Mouse (Mus musculus): ENCODE results near the gene Mgll. TPM values are rescaled to one million over a fixed set of nuclear protein-coding genes. Genes with fewer than 3 reads are reported as not detected.

The Mgll gene
- total RNA-seq, 2 experiments from 2014 or later, result 197 to 247 TPM

- DNase-seq (ENCODE audit: low spot score in 2 of 2), result peak in 1 of 2 experiments; percentile 46
These were observed 118.5 kb downstream of the Mgll start for GRCm38 (mm10) chr6:88842731-88843151.

GRCm38 (mm10) chr6:88843241-88843640, 119.0 kb downstream of the Mgll start:
- DNase-seq (ENCODE audit: low spot score in 2 of 2), result no peak

DNA sequence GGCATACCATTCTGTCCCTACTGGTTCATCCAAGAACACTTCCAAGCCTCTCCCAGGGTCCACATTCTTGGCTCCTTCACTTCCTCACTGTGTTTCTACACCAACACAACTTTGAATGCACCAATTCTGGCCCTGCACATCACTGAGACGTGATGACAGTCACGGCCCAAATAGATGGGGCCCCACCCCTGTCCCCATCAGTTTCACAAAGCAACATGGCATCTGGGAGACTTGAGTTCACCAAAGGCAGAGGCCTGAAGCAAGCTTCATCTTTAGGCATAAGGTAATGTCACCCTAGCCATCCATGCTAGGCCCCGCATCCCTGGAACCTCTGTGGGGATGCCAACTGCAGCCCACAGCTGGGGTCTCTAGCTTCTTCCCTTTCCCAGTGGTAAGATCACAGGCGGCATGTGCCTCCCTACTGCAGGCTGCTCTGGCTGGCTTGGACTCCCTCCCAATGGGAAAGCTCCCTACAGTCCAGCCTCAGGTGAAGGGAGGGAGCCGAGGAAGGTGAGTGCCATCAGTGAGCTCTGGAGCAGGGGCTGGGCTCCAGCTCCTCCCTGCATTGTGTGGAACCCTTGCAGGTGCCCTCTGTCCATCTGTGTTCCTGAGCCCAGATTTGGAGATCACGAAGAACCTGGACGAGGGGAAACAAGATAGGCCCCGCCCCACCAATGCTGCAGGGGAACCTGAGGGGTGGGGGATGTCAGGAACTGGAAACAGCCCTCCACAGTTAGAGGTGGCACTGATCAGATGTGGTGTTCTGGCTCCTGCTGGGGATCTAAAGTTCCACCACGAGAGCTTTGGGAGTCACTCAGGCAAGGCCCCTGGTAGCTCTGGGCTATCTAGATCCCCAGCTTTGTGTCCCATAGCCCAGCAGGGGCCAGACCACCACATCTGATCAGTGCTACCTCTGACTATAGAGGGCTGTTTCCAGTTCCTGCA, 119.8 kb downstream of the Mgll start:
- DNase-seq (ENCODE audit: low spot score in 2 of 2), result no peak

DNA sequence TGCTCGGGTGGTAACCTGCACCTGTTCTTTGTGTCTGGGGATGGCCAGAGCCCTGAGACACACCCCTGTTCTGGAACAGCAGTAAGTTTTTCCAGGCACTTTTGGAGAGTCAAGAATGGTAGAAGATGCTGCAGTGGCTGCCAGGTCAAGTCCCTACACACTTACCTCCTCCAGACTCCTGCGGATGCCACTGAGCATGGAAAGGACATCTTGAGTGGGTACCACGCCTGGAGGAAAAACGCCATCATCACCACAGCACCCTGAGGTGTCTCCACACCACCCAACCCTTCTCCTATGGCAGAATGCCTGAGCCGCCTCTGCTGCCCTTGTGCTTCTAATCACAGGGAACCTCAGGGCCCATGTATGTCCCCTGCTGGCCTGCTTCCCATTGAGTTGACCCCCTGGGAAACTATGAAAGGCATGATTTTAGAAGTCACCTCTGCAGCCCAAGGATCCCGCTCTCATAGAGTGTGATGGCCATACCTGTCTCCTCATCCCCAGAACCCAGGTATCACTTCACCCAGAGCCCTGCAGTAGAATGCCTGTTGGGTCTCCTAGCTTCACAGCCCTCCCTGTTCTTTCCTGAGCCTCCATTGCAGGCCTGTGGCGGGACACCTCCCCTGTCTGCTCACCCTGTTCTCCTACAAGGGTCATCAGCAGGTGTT, 120.8 kb downstream of the Mgll start:
- no peak for DNase-seq (ENCODE audit: low spot score in 2 of 2)

- DNase-seq (ENCODE audit: low spot score in 2 of 2), result no peak
These were observed 123.4 kb downstream of the Mgll start for GRCm38 (mm10) chr6:88847571-88847970.

- DNase-seq (ENCODE audit: low spot score in 2 of 2), result no peak
These were observed 125.1 kb downstream of the Mgll start for GRCm38 (mm10) chr6:88849270-88849669.

GRCm38 (mm10) chr6:88850034-88850433, 125.8 kb downstream of the Mgll start:
- no peak for DNase-seq (ENCODE audit: low spot score in 2 of 2)

GRCm38 (mm10) chr6:88854509-88854908, 130.3 kb downstream of the Mgll start:
- no peak for DNase-seq (ENCODE audit: low spot score in 2 of 2)

GRCm38 (mm10) chr6:88855636-88856035, 131.4 kb downstream of the Mgll start:
- DNase-seq (ENCODE audit: low spot score in 2 of 2), result peak; percentile 51 to 66

DNA sequence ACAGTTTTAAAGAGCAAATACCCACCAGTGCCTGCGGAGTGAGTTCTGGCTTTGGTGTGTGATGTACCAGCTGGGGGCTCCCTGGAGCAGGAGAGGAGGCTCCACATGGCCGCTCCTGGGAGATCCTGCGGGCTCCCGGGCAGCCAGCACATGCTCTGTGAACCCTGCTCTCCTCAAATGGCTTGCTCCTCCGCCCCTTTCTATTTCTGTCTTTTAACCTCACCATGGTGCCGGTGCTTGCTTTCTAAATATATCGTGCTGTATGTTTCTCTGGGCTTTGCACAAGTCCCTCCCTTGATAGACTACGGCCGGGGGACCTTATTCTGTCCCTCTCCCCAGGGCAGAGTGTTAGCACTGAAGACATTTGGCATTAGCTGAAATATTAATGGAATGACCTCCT, 133.0 kb downstream of the Mgll start:
- DNase-seq (ENCODE audit: low spot score in 2 of 2), result no peak

DNA sequence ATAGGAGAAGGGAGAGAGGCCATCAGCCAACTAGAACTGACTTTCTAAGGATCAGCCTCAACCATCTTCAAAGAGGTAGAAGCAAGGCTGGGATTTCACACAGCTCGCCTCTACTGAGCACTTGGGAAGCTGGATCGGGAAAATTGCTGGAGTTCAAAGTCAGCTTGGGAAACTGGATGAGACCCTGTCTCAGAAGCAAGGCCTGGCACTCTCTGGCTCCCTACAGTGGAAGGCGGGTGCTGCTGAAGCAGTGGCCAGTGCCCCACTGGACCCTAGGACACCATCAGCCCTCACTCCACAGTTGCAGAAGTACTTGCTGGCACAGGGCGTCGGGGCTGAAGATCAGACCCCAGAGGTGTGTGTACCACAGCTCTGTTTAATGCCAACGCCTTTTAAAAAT, 133.6 kb downstream of the Mgll start:
- no peak for DNase-seq (ENCODE audit: low spot score in 2 of 2)

- DNase-seq (ENCODE audit: low spot score in 2 of 2), result no peak
These were observed 134.1 kb downstream of the Mgll start for GRCm38 (mm10) chr6:88858341-88858740.

GRCm38 (mm10) chr6:88860914-88861313, 136.7 kb downstream of the Mgll start:
- DNase-seq (ENCODE audit: low spot score in 2 of 2), result no peak

DNA sequence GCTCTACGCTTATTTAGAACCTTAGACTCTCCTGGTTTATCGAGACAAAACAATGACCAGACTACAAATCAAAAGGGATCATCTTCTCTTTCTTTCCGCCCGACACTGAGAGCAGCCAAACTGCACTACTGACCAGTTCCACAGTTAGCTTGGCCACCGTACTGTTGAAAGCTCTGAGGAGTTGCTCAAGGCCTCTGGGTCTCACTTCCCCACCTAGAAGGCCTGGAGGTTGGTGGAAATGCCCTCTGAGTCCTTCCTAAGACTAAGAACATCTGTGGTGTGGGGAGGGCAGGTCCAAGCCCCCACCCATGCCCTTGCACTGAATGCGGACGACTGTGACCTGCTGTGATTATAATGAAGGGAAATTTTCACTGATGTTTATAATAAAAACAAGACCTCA, 141.5 kb downstream of the Mgll start:
- DNase-seq (ENCODE audit: low spot score in 2 of 2), result no peak

DNA sequence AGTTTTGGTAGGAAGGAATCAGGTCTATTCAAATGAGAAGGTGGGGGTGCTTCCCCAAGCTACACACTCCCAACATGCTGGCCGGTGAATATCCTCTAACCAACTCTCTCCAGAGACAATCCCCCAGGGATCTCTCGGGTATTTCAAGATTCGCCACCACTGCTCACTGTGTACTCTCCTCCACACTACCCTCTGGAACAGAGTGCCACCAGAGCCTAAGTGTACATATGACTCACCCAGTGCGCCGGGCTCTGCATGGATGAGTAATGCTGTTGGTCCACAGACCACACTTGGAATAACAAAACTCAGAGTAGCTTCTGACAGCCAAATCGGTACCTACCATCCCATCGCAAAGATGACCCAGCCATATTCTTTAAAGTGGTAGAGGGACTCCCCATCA, 145.2 kb downstream of the Mgll start:
- DNase-seq (ENCODE audit: low spot score in 2 of 2), result peak in 1 of 2 experiments; percentile 41

GRCm38 (mm10) chr6:88870594-88870993, 146.4 kb downstream of the Mgll start:
- no peak for DNase-seq (ENCODE audit: low spot score in 2 of 2)

DNA sequence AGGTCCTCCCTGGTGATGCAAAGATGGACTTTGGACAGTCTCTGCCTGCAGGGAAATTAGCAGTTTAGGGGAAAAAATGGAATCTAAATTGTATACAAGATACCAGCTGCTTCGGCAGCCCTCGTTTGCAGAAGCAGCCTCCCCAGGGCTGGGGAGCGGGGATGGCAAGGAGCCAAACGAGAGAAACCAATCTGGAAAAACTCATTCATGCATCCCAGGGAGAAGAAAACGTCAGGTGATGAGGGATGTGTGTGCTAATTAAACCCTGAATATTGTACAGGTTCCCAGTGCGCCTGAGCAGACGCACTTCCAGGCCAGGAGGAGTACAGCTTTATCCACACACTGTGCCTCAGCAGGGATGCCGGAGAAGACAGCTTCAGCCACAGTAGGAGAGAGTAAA, 147.3 kb downstream of the Mgll start:
- DNase-seq (ENCODE audit: low spot score in 2 of 2), result no peak

DNA sequence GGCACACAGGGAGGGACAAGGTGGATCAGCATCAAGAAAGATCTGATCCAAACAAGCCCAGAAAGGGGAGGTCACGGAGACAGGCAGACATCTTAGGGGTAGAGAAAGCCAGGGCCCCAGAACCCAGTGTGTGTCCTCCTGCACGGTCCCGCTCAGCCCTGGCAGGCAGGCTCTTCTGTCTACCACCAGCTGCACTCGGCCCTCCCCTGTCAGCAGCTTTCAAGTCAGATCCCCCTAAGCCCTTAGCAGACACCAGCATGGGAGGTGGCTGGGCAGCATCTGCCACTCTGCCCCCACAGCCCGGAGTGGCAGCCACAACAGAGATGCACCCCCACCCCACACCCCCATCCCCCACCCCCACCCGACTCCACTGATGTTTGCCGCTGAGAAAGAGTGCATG, 148.6 kb downstream of the Mgll start:
- DNase-seq (ENCODE audit: low spot score in 2 of 2), result no peak

DNA sequence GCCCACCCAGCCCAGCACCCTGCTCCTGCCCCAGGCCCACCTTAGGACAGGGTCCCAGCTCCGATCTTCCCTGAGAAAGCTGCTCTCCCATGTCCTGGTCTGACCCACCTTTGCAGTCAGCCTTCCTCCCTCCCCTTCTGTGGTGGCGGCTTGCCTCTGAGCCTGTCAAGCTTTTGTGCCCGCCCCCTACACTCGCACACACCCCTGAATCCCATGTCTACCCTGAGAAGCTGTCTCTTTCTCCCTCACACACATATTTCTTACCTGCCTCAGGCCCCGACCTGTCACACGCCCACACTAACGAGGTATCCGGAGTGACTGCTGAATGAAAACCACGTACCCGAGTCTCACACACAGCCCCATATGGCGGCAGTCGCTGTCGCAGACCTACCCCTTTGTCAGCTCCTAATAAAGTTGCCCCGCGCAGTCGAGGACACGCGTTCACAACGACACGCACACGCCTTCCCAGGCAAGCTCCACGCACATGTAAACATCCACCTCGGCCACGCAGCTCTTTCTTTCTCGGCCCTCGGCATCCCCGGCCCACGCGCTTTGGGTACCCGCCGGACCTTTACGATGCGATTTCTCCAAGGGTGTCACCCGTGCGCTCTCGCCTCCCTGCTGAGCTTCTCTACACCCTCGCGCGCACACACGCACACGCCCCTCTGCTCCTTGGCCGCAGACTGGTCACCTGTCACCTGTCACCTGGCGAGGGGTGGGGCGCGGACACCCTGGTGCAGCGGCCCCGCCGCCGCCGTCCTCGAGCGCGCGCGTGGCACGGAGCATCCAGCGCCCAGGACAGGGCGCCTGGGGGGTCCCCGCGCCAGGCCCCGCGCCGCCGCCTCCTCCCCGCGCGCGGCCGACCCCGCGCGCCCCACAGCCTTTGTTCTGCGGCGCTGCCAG, 150.0 kb downstream of the Mgll start:
- no peak for DNase-seq (ENCODE audit: low spot score in 2 of 2)

GRCm38 (mm10) chr6:88874868-88875508, 150.8 kb downstream of the Mgll start, which contains the start of gene Podxl2:
Podxl2 (minus strand) TSS chr6:88875044.
- peak; percentile 71 to 75 for DNase-seq (ENCODE audit: low spot score in 2 of 2)
